In the genomic region with DNA sequence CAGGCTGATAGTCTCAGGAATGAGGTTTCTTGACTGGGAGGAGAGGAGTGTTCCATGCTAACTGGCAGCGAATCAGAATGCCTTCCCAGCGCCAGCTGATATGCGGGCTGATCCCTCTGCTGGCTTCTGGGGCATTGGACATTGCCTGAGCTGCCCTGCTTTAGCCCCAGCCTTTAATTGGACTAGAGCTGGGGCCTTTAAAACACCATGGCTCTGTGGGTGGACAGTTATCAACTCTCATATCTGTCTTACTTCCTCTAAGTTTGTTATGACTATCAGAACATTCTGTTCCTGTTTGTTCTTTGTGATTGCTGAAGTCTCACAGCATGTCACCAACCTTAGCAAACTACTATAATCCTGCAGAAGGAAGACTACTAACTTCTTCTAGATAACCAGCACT, we compare ENCODE assay signal across 11 mouse cellular contexts. TPM values are rescaled to one million over a fixed set of nuclear protein-coding genes. Genes with fewer than 3 reads are reported as not detected.
DNase-seq lines count a peak whose midpoint lies in the region; ATAC-seq lines count a peak whose summit lies in the region.
"Had no signal": no experiment of that assay in that cellular context is flagged by ENCODE, and none has a peak within 500 bp of the region (broad histone marks: within the 10 kb centered on the region; RNA-seq: fewer than 3 reads in every experiment).

No protein-coding gene starts in this region.

- H3K9me3 ChIP-seq in heart, embryonic 10.5 days = no peaks in the 10 kb centered on the region
- H3K9me3 ChIP-seq in midbrain, embryonic 10.5 days (replicated peaks) = no peaks in the 10 kb centered on the region; the same call in 1 of the 2 replicates
- H3K9me3 ChIP-seq: liver, embryonic 15.5 days had no signal

- H3K27ac ChIP-seq in heart, embryonic 10.5 days = no peak overlapping the region
- no peak overlapping the region for H3K27ac ChIP-seq in midbrain, embryonic 10.5 days (replicated peaks)
- H3K27ac ChIP-seq: kidney, postnatal 0 days; liver, embryonic 15.5 days had no signal

- no peak overlapping the region for H3K4me3 ChIP-seq in heart, embryonic 10.5 days
- H3K4me3 ChIP-seq in midbrain, embryonic 10.5 days = no peak overlapping the region
- H3K4me3 ChIP-seq: liver, embryonic 15.5 days had no signal

- no peaks in the 10 kb centered on the region for H3K4me1 ChIP-seq in heart, embryonic 10.5 days
- H3K4me1 ChIP-seq in midbrain, embryonic 10.5 days = peaks cover 13% of the 10 kb centered on the region

- WGBS in heart, embryonic 10.5 days = 83% methylated on average over 3 of the region's 3 CpGs
- WGBS in midbrain, embryonic 10.5 days = 93% methylated on average over 3 of the region's 3 CpGs

- H3K27me3 ChIP-seq in heart, embryonic 10.5 days (ENCODE audit: insufficient read depth, poor library complexity, severe bottlenecking) = no peaks in the 10 kb centered on the region
- H3K27me3 ChIP-seq in midbrain, embryonic 10.5 days (ENCODE audit: low read depth, poor library complexity, severe bottlenecking) = peaks cover 5% of the 10 kb centered on the region; the same call in 1 of the 2 replicates
- H3K27me3 ChIP-seq: liver, embryonic 15.5 days had no signal

- ATAC-seq in CD4-positive, CD25-positive, alpha-beta regulatory T cell, adult 4 months = peak; percentile 13
- ATAC-seq in hematopoietic stem cell, adult 5-6 weeks (replicated peaks in 1 of 2; ENCODE audit: insufficient read depth in 1 of 2, low FRiP score in 2 of 2, low TSS enrichment in 1 of 2, low read depth in 1 of 2, poor library complexity in 2 of 2, severe bottlenecking in 2 of 2) = 0 out of 4 replicates have a peak, but pooled peaks have one; percentile 3 to 9
- peak; percentile 4; the same call in 1 of the 2 replicates for ATAC-seq in neutrophil, adult 5-6 weeks (ENCODE audit: extremely low read depth, insufficient number of reproducible peaks, low FRiP score, poor library complexity, severe bottlenecking)
- no peak for ATAC-seq in cerebellum, adult (ENCODE audit: insufficient number of reproducible peaks, low FRiP score, low TSS enrichment)

- peaks cover 8% of the 10 kb centered on the region; the same call in 1 of the 2 replicates for H3K36me3 ChIP-seq in heart, embryonic 10.5 days
- H3K36me3 ChIP-seq in midbrain, embryonic 10.5 days = no peaks in the 10 kb centered on the region

- peak; percentile 41 for DNase-seq in heart, adult 8-10 months (ENCODE audit: low spot score)
- DNase-seq in heart, embryonic 10.5 days (ENCODE audit: low spot score) = no peak
- no peak for DNase-seq in cerebellum, adult 8-10 months
- no peak for DNase-seq in midbrain, embryonic 10.5 days (ENCODE audit: low spot score)
- DNase-seq: cerebellum, adult 11-12 months had no signal

RNA-seq across cellular contexts. Expression of a gene that starts 5.0 kb away (rescaled TPM):
- total RNA-seq in heart, adult 8-10 months (2022) = 10 to 100 TPM in 3 of 4 experiments, 1 to 10 TPM in 1; 8.0 to 11.3 (median 10.9) TPM
- 4.9 and 5.2 TPM in 2 replicates for polyA plus RNA-seq in heart, embryonic 10.5 days (2016; fragmentation: Nextera tagmentation; extraction: Ambion mirVana)
- 100 to 1,000 TPM; 121 to 171 TPM for polyA plus RNA-seq in CD4-positive, CD25-positive, alpha-beta regulatory T cell, adult 4 months (2017; shearing (Covaris generic))
- total RNA-seq in hematopoietic stem cell, adult 5-6 weeks (2017) = 87.4 and 95.3 TPM in 2 replicates
- total RNA-seq in neutrophil, adult 5-6 weeks (2017) = 676 and 709 TPM in 2 replicates
- 2.7 and 3.4 TPM in 2 replicates for polyA plus RNA-seq in midbrain, embryonic 10.5 days (2016; fragmentation: Nextera tagmentation; extraction: Ambion mirVana)

RNA-seq across cellular contexts. Expression of a gene that starts 31.1 kb away (rescaled TPM):
- total RNA-seq in heart, adult 8-10 months (2022) = 10 to 100 TPM; 22.5 to 26.4 (median 25.4) TPM
- 23.6 and 24.2 TPM in 2 replicates for polyA plus RNA-seq in heart, embryonic 10.5 days (2016; fragmentation: Nextera tagmentation; extraction: Ambion mirVana)
- polyA plus RNA-seq in CD4-positive, CD25-positive, alpha-beta regulatory T cell, adult 4 months (2017; shearing (Covaris generic)) = 100 to 1,000 TPM; 138 to 145 TPM
- 106 and 107 TPM in 2 replicates for total RNA-seq in hematopoietic stem cell, adult 5-6 weeks (2017)
- 97.6 and 113 TPM in 2 replicates for total RNA-seq in neutrophil, adult 5-6 weeks (2017)
- polyA plus RNA-seq in midbrain, embryonic 10.5 days (2016; fragmentation: Nextera tagmentation; extraction: Ambion mirVana) = 30.7 and 35.8 TPM in 2 replicates
